Mouse (Mus musculus) natural killer cell, adult 2 months (primary cell): ENCODE measurements at regions not wholly inside any gene's neighbourhood (a gene's known extent, or its start where the extent isn't known, plus 50 kb on each side); places are given as distances from the start of the nearest gene placed in this dataset.

Experiments used
- DNase-seq, 2 experiments: peaks; one replicate each; pipeline ENCODE4 v3.0.0; 2022; ENCODE audit warnings: low spot score in 2 of 2

- no peak for DNase-seq
Observed at GRCm38 (mm10) chr13:102579638-102580037, 113.7 kb upstream of the Cd180 start.

DNA sequence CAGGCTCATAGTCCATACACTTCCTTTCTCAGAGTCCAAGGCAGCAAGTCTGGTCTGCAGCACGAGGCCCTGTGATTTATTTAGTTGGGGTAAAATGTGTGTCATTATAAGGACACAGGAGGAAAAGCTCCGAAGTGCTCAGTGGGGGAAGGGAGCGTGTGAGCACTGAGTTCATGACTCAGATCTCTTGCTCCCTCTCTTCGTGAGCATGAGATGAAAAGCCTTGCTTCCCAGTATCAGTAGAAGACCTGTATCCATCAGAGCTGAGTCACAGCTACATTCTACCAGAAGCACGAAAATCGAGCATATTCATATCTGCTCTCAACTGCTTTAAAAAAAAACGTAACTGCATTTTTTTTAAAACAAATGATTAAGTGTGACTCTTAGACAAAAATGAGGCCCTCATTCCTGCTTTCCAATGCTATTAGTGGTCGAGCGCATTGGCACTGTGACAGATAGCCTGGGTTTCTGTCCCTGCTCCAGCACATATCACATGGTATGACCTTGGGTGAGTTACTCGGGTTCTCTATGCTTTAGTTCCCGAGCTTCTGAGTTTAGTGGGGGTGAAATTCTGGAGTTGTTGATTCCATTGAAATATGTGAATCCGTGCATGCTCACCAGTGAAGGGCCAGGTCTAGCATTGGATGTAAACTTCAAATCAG, 109.2 kb upstream of the Cd180 start:
- no peak for DNase-seq

GRCm38 (mm10) chr13:102586215-102586614, 107.1 kb upstream of the Cd180 start:
- DNase-seq, result no peak

DNA sequence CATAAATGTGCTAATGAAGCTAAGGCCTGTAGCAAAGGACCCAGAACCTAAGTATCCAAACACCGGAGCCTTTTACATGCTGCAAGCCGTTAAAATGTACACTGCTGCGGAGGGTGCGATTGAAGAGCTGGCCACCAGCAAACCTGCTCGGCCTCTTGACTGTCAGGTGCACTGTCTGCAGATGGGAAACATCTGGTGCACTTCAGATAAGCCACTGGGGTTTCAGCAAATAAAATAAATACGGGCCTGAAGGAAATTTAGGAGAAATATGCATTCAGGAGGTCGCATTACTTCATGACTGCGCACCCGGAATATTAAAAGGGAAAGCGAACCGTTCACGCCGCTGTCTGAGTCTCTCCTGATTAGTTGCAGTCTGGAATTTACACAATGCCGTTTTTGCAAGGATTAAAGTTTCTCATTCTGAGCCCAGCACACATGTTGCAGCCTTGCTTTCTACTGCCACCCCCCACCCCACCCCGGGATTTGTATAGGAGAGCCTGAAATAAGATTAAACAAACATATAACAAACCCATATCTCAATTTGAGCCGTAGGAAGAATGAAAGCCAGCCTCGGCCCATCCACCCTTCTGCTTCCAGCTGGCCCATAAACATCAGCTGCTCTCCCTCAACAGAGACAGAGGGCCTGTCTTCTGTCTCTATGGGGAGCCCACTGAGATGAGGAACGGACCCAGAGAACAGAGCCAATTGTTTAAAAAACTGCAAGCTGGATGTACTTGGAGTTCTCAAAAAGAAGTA, 103.5 kb upstream of the Cd180 start:
- DNase-seq, result no peak

DNA sequence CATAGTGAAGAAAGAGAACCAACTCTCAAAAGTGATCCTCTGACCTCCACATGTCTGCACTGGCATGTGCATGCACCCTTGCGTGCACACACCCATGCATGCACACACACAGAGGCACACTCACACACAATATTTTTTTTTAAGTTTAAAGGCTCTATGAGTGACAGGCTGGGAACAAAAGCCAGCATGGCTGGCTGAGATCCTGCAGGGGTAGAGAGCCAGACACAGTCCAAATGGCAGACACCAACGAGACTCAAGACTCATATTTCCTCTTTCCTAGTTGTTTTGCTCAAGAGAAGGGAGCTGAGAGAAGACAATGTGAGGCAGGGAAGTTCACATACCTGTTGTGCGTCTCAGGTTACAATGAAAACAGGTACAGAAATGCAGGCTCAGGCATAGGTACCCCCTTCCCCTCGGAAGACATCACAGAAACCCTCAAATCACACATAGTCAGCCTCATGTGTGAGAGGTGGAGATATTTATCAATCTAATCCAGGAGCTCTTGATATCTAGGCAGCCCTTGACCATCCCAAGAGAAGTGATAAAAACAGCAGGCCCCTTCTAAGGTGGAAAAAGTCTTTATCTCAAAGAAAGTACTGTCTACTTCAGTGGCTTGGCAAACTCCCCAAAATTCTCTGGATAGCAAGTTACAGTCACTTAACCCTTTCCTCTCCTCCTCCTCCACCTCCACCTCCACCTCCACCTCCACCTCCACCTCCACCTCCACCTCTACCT, 101.4 kb upstream of the Cd180 start:
- DNase-seq, result no peak

DNA sequence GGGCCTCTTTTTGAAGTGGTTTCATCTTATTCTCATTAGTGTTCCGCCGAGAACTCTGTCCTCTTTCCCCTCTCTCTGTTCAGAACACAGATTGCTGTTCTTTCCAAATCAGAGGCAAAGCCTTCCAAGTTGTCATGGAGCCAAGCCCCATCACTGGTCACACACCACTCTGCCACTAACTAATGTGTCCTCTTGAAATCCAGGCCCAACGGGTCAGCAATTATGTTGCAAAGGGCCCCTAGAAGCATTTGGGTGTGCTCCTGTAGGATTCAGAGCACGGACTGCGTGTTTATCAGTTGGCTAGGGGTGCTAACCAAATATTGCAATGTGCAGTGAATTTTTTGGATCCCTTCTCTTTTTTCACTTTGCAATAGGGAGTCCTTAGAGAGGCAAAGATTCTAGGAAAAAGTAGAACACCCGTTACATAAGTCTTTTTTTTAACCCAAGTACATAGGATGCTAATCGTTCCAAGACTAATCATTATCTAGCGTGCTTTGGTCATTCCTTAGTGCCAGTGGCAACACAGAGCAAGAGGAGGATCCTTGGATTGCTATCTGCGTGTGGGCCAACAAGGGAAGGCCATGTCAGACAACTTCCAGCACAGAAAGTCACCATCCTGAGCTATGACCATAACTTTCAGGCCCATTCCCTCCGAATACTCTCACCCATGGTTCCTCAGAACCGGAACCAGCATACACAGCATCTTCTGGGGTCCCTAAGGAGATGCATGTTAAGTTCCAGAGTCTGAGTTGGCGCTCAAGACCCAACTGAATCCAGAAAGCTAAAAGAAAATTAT, 99.8 kb upstream of the Cd180 start:
- no peak for DNase-seq

DNA sequence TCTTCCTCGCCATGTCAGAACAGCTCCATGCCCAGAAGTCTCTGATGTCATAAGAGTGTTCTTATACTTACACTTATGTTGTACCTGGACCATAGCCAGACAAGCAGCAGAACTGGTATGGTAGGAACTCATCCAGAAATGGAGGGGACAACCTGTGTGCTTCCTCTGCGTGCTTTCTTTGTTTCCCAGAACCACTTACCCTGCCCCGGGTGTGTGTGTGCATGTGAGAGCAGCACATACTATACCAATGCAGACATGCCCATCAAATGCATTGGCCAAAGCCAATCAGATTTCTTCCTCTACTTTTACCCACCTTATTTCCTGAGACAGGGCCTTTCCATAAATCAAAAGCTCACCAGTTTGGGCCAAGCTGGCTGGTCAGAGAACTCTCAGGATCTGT, 99.2 kb upstream of the Cd180 start:
- no peak for DNase-seq

- DNase-seq, result no peak
Observed at GRCm38 (mm10) chr13:102595602-102596001, 97.8 kb upstream of the Cd180 start.

DNA sequence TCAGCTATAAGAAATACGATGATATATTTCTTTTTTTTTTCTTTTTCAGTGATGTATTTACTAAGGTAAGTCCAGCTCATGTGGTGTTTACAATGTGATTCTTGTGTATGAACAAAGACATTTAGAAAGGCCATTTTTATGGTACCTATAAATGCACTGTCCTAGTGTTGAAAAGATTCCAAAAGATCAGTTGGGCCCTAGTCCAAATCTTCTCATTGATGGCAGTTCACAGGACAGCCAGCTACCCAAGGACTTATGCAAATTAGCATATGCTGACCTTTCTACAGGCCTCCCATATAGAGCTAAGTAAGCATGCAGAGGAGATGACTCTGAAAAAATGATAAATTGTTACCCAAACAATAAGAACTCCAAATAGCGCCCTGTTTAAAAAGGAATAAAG, 97.3 kb upstream of the Cd180 start:
- DNase-seq, result no peak

DNA sequence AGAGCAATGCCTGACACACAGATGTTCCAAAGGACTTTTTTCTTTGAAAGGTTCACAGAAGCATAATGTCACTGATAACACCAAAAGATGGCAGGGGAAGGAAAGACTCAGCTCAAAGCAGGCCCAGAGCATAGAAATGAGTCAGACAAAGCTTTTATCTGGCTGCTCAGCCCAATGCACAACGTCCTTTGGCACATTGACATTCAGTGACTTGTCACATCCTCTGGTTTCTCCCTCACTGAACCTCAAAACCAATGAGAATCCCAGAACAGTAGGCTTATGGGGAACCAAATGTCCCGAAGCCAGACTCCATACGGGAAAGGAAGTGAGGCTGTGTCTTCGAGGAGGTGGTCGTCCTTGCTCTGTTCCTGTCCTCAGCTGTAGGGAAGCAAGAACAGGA, 95.2 kb upstream of the Cd180 start:
- DNase-seq, result no peak

DNA sequence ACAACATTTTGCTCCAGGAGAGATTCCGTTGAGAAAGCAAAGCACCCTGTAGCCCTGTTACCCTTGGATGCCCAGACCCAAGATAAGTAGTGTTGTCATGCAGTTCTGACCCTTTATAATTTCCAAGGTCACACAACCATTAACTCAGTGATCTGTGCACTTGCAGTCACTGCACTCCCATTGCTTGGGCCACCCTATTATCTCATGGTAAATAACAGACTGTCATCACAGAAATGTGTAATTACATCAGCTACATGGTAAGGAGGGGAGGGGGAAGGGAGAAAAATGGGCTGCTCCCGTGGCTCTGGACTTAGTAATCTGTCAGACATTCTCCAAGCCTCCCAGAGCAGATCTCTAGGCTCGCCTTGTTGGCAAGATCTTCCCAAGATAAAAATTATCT, 93.8 kb upstream of the Cd180 start:
- DNase-seq, result no peak

DNA sequence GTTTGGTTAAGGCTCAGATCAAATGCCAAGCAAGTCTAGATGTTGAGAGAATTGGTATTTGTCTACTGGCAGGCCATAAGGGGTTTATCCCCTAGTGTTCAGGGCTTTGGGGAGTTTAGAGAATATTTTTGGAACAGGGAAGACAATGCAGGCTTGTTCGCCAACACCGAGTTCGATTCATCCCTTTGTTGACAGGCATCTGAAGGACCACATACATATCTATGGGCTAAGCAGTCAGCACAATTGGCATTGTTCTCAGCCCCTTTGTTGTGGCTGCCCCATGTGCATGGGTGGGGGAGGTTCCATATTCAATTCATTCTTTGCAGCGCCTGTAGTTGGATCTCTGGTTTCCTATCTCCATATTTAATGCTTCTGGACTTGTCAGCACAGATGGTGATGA, 93.3 kb upstream of the Cd180 start:
- DNase-seq, result no peak

GRCm38 (mm10) chr13:102624461-102624860, 68.9 kb upstream of the Cd180 start:
- DNase-seq, result no peak

GRCm38 (mm10) chr13:102625171-102625835, 68.1 kb upstream of the Cd180 start:
- no peak for DNase-seq

GRCm38 (mm10) chr13:102625836-102626340, 67.5 kb upstream of the Cd180 start:
- no peak for DNase-seq

- no peak for DNase-seq
Observed at GRCm38 (mm10) chr13:102627786-102628185, 65.6 kb upstream of the Cd180 start.

GRCm38 (mm10) chr13:102629176-102629575, 64.2 kb upstream of the Cd180 start:
- DNase-seq, result no peak

- no peak for DNase-seq
Observed at GRCm38 (mm10) chr13:102634236-102634957, 59.0 kb upstream of the Cd180 start.

DNA sequence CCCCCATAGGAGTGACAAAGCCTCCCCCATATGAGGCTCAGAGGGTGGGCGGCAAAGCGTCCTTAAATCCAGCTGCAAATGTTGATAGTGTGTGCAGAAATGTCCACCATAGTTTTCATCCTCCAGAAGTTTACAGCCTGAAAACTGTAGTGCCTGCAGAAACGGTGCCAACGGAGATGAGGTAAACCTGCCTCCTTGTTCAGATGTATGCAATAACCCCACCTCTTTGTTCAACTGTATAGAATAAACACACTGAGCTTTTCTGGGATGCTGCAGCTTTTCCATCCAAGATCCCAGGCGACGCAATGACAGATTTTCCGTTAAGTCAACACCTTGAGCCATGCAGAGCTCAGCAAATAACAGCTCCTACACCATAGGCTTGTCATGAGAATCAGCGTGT, 57.3 kb upstream of the Cd180 start:
- DNase-seq, result no peak

DNA sequence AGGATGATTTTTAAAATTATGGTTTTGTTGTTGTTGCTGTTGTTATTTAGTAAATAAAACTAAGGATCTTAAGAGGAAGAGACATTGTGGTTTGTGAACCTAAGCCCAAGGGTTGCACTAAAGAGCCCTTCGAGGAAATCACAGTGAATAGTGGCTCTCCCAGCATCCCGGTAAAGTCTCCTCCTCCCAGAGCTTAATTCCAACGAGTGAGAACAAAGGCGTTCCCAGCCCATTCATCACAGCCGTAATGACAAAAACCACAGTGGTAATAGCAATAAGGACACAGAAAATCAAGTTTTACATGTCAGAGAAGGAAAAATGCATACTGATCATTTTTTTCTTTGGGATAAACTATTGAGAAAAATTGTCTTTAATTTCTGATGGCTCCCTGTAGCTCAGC, 56.3 kb upstream of the Cd180 start:
- DNase-seq, result no peak

GRCm38 (mm10) chr13:102639651-102640050, 53.7 kb upstream of the Cd180 start:
- DNase-seq, result no peak
